In genomic region chr10:80419419-80419818, GRCm38 (mm10) we compare ENCODE assay signal across 11 mouse cellular contexts. TPM values are rescaled to one million over a fixed set of nuclear protein-coding genes. Genes with fewer than 3 reads are reported as not detected.
DNase-seq lines count a peak whose midpoint lies in the region; ATAC-seq and TF ChIP-seq lines count a peak whose summit lies in the region.
"Had no signal": no experiment of that assay in that cellular context is flagged by ENCODE, and none has a peak within 500 bp of the region (broad histone marks: within the 10 kb centered on the region; RNA-seq: fewer than 3 reads in every experiment).

No protein-coding gene starts in this region.

- no peak for ATAC-seq in erythroblast, adult 5-6 weeks (replicated peaks; ENCODE audit: low FRiP score, poor library complexity, severe bottlenecking)
- no peak for ATAC-seq in midbrain, embryonic 13.5 days
- no peak for ATAC-seq in liver, embryonic 14.5 days (ENCODE audit: insufficient read depth)
- no peak for ATAC-seq in lung, postnatal 0 days

- H3K4me1 ChIP-seq in erythroblast, embryonic 14.5 days (ENCODE audit: control insufficient read depth), result peaks cover 96% of the 10 kb centered on the region
- peaks cover 45% of the 10 kb centered on the region for H3K4me1 ChIP-seq in midbrain, embryonic 13.5 days (replicated peaks)
- H3K4me1 ChIP-seq in midbrain, embryonic 10.5 days, result peaks cover 16% of the 10 kb centered on the region
- peaks cover 5% of the 10 kb centered on the region for H3K4me1 ChIP-seq in embryonic facial prominence, embryonic 10.5 days
- peaks cover 60 to 62% of the 10 kb centered on the region in 2 experiments for H3K4me1 ChIP-seq in liver, embryonic 14.5 days (replicated peaks; ENCODE audit: control insufficient read depth in 2 of 2, insufficient read depth in 2 of 2, low read length in 1 of 2)
- no peaks in the 10 kb centered on the region; the same call in 1 of the 2 replicates for H3K4me1 ChIP-seq in lung, postnatal 0 days (ENCODE audit: insufficient read depth, low read depth, low read length)

- 80% methylated on average over 8 of the region's 8 CpGs for WGBS in midbrain, embryonic 13.5 days
- WGBS in midbrain, embryonic 10.5 days, result 96% methylated on average over 8 of the region's 8 CpGs
- WGBS in embryonic facial prominence, embryonic 10.5 days, result 94% methylated on average over 8 of the region's 8 CpGs
- WGBS in liver, embryonic 14.5 days (ENCODE audit: insufficient replicate concordance), result 72% methylated on average over 8 of the region's 8 CpGs
- 68% methylated on average over 8 of the region's 8 CpGs for WGBS in lung, postnatal 0 days

- no peak for TF ChIP-seq EP300 in liver, embryonic 14.5 days (IDR thresholded peaks at IDR 0.05; ENCODE audit: low read depth)
- TF ChIP-seq EP300 in lung, postnatal 0 days (IDR thresholded peaks at IDR 0.05), result no peak

- no peak for DNase-seq in midbrain, embryonic 10.5 days (ENCODE audit: low spot score)
- DNase-seq in embryonic facial prominence, embryonic 10.5 days (ENCODE audit: low spot score), result no peak
- no peak for DNase-seq in liver, embryonic 14.5 days (ENCODE audit: low read depth in 3 of 3, low spot score in 3 of 3)
- DNase-seq in B cell, adult 2 months, result no peak
- no peak for DNase-seq in lung, postnatal 0 days (ENCODE audit: low spot score)
- DNase-seq: heart, adult 11 months; kidney, adult 18-20 months had no signal

- peak overlapping the region; percentile 73 for H3K27ac ChIP-seq in midbrain, embryonic 13.5 days
- no peak overlapping the region for H3K27ac ChIP-seq in midbrain, embryonic 10.5 days (replicated peaks)
- no peak overlapping the region for H3K27ac ChIP-seq in embryonic facial prominence, embryonic 10.5 days (replicated peaks)
- peak overlapping the region; percentile 16 for H3K27ac ChIP-seq in liver, embryonic 14.5 days
- no peak overlapping the region for H3K27ac ChIP-seq in lung, postnatal 0 days (ENCODE audit: low read length)
- H3K27ac ChIP-seq: macrophage had no signal

- H3K36me3 ChIP-seq in erythroblast, embryonic 14.5 days (ENCODE audit: control insufficient read depth), result peaks cover 100% of the 10 kb centered on the region
- H3K36me3 ChIP-seq in midbrain, embryonic 13.5 days, result peaks cover 95% of the 10 kb centered on the region
- peaks cover 100% of the 10 kb centered on the region for H3K36me3 ChIP-seq in midbrain, embryonic 10.5 days
- H3K36me3 ChIP-seq in embryonic facial prominence, embryonic 10.5 days (replicated peaks), result peaks cover 100% of the 10 kb centered on the region
- peaks cover 71% of the 10 kb centered on the region for H3K36me3 ChIP-seq in liver, embryonic 14.5 days (replicated peaks; ENCODE audit: control insufficient read depth, insufficient read depth, low read depth)
- H3K36me3 ChIP-seq in lung, postnatal 0 days (ENCODE audit: insufficient read depth, low read length), result peaks cover 35% of the 10 kb centered on the region; the same call in 1 of the 2 replicates

- H3K4me2 ChIP-seq in midbrain, embryonic 13.5 days (replicated peaks), result no peak overlapping the region
- H3K4me2 ChIP-seq in liver, embryonic 14.5 days (ENCODE audit: low read depth), result peak overlapping the region; percentile 85
- H3K4me2 ChIP-seq in lung, postnatal 0 days (replicated peaks; ENCODE audit: low read depth, low read length), result no peak overlapping the region

- no peaks in the 10 kb centered on the region for H3K9me3 ChIP-seq in erythroblast, embryonic 14.5 days (ENCODE audit: control insufficient read depth, low read length)
- H3K9me3 ChIP-seq in midbrain, embryonic 13.5 days, result no peaks in the 10 kb centered on the region
- no peaks in the 10 kb centered on the region for H3K9me3 ChIP-seq in midbrain, embryonic 10.5 days (replicated peaks)
- H3K9me3 ChIP-seq in embryonic facial prominence, embryonic 10.5 days, result no peaks in the 10 kb centered on the region
- H3K9me3 ChIP-seq in liver, embryonic 14.5 days (ENCODE audit: control insufficient read depth, low read length), result no peaks in the 10 kb centered on the region
- H3K9me3 ChIP-seq in lung, postnatal 0 days (ENCODE audit: low read length), result no peaks in the 10 kb centered on the region

- TF ChIP-seq CTCF in liver, embryonic 14.5 days (IDR thresholded peaks at IDR 0.05; ENCODE audit: low read depth), result no peak
- no peak for TF ChIP-seq CTCF in lung, postnatal 0 days (IDR thresholded peaks at IDR 0.05)

- no peak overlapping the region; the same call in 1 of the 2 replicates for H3K9ac ChIP-seq in midbrain, embryonic 13.5 days (replicated peaks)
- H3K9ac ChIP-seq in liver, embryonic 14.5 days (replicated peaks), result peak overlapping the region; percentile 14; the same call in 1 of the 2 replicates
- no peak overlapping the region for H3K9ac ChIP-seq in lung, postnatal 0 days (replicated peaks; ENCODE audit: low read depth)

- H3K27me3 ChIP-seq in erythroblast, embryonic 14.5 days (ENCODE audit: control insufficient read depth), result no peaks in the 10 kb centered on the region
- H3K27me3 ChIP-seq in midbrain, embryonic 13.5 days, result no peaks in the 10 kb centered on the region
- H3K27me3 ChIP-seq in midbrain, embryonic 10.5 days (ENCODE audit: low read depth, poor library complexity, severe bottlenecking), result no peaks in the 10 kb centered on the region
- H3K27me3 ChIP-seq in embryonic facial prominence, embryonic 10.5 days (replicated peaks; ENCODE audit: low read depth, poor library complexity, severe bottlenecking), result no peaks in the 10 kb centered on the region
- no peaks in the 10 kb centered on the region for H3K27me3 ChIP-seq in liver, embryonic 14.5 days (ENCODE audit: control insufficient read depth, insufficient read depth, low read length)
- no peaks in the 10 kb centered on the region for H3K27me3 ChIP-seq in lung, postnatal 0 days (replicated peaks; ENCODE audit: insufficient read depth, low read length)

- peak overlapping the region; percentile 65 for H3K4me3 ChIP-seq in erythroblast, embryonic 14.5 days (replicated peaks)
- H3K4me3 ChIP-seq in midbrain, embryonic 13.5 days (replicated peaks), result no peak overlapping the region
- H3K4me3 ChIP-seq in midbrain, embryonic 10.5 days, result no peak overlapping the region
- peak overlapping the region; percentile 24; the same call in 1 of the 2 replicates for H3K4me3 ChIP-seq in embryonic facial prominence, embryonic 10.5 days
- 0 out of 4 replicates have a peak overlapping the region, but pooled peaks of 1 of the 2 experiments have one; percentile 9 for H3K4me3 ChIP-seq in liver, embryonic 14.5 days (ENCODE audit: insufficient read depth in 1 of 2, low read depth in 2 of 2, low read length in 2 of 2)
- no peak overlapping the region for H3K4me3 ChIP-seq in lung, postnatal 0 days (ENCODE audit: low read depth, low read length)

RNA-seq across cellular contexts. Expression of gene Uqcr11, which starts 12.8 kb away (rescaled TPM):
- 197 and 289 TPM in 2 replicates for polyA plus RNA-seq in erythroblast, embryonic 14.5 days (2012)
- total RNA-seq in erythroblast, adult 5-6 weeks (2015; ENCODE audit: low replicate concordance), result 38.2 and 42.4 TPM in 2 replicates
- total RNA-seq in erythroblast, adult 5-6 weeks (2017; ENCODE audit: low replicate concordance), result 56.0 and 60.8 TPM in 2 replicates
- polyA plus RNA-seq in midbrain, embryonic 13.5 days (2015; fragmentation: Nextera tagmentation; extraction: Ambion mirVana), result 518 and 572 TPM in 2 replicates
- 610 and 635 TPM in 2 replicates for polyA plus RNA-seq in midbrain, embryonic 10.5 days (2016; fragmentation: Nextera tagmentation; extraction: Ambion mirVana)
- 615 and 629 TPM in 2 replicates for polyA plus RNA-seq in embryonic facial prominence, embryonic 10.5 days (2016; fragmentation: Nextera tagmentation; extraction: Ambion mirVana)
- polyA plus RNA-seq in liver, embryonic 14.5 days (2012; rRNA removed), result 359 and 571 TPM in 2 replicates
- polyA plus RNA-seq in liver, embryonic 14.5 days (2014; fragmentation: Nextera tagmentation; extraction: Ambion mirVana), result 729 and 738 TPM in 2 replicates
- polyA plus RNA-seq in lung, postnatal 0 days (2015; fragmentation: Nextera tagmentation; extraction: Ambion mirVana), result 511 and 651 TPM in 2 replicates

RNA-seq across cellular contexts. Expression of gene Tcf3, which starts 14.0 kb away (rescaled TPM):
- 61.1 and 64.8 TPM in 2 replicates for polyA plus RNA-seq in erythroblast, embryonic 14.5 days (2012)
- total RNA-seq in erythroblast, adult 5-6 weeks (2015; ENCODE audit: low replicate concordance), result 30.7 and 31.1 TPM in 2 replicates
- 27.9 and 39.6 TPM in 2 replicates for total RNA-seq in erythroblast, adult 5-6 weeks (2017; ENCODE audit: low replicate concordance)
- polyA plus RNA-seq in midbrain, embryonic 13.5 days (2015; fragmentation: Nextera tagmentation; extraction: Ambion mirVana), result 67.7 and 82.3 TPM in 2 replicates
- polyA plus RNA-seq in midbrain, embryonic 10.5 days (2016; fragmentation: Nextera tagmentation; extraction: Ambion mirVana), result 190 and 191 TPM in 2 replicates
- polyA plus RNA-seq in embryonic facial prominence, embryonic 10.5 days (2016; fragmentation: Nextera tagmentation; extraction: Ambion mirVana), result 225 and 235 TPM in 2 replicates
- 54.7 and 74.7 TPM in 2 replicates for polyA plus RNA-seq in liver, embryonic 14.5 days (2012; rRNA removed)
- 41.9 and 55.4 TPM in 2 replicates for polyA plus RNA-seq in liver, embryonic 14.5 days (2014; fragmentation: Nextera tagmentation; extraction: Ambion mirVana)
- polyA plus RNA-seq in lung, postnatal 0 days (2015; fragmentation: Nextera tagmentation; extraction: Ambion mirVana), result 34.7 and 36.2 TPM in 2 replicates

RNA-seq across cellular contexts. Expression of gene Mbd3, which starts 20.1 kb away (rescaled TPM):
- polyA plus RNA-seq in erythroblast, embryonic 14.5 days (2012), result 24.1 and 26.2 TPM in 2 replicates
- 11.9 and 38.4 TPM in 2 replicates for total RNA-seq in erythroblast, adult 5-6 weeks (2015; ENCODE audit: low replicate concordance)
- total RNA-seq in erythroblast, adult 5-6 weeks (2017; ENCODE audit: low replicate concordance), result 10.5 and 21.3 TPM in 2 replicates
- 243 and 257 TPM in 2 replicates for polyA plus RNA-seq in midbrain, embryonic 13.5 days (2015; fragmentation: Nextera tagmentation; extraction: Ambion mirVana)
- polyA plus RNA-seq in midbrain, embryonic 10.5 days (2016; fragmentation: Nextera tagmentation; extraction: Ambion mirVana), result 338 and 351 TPM in 2 replicates
- 371 and 377 TPM in 2 replicates for polyA plus RNA-seq in embryonic facial prominence, embryonic 10.5 days (2016; fragmentation: Nextera tagmentation; extraction: Ambion mirVana)
- polyA plus RNA-seq in liver, embryonic 14.5 days (2012; rRNA removed), result 66.7 and 79.5 TPM in 2 replicates
- polyA plus RNA-seq in liver, embryonic 14.5 days (2014; fragmentation: Nextera tagmentation; extraction: Ambion mirVana), result 43.7 and 44.3 TPM in 2 replicates
- 90.6 and 90.7 TPM in 2 replicates for polyA plus RNA-seq in lung, postnatal 0 days (2015; fragmentation: Nextera tagmentation; extraction: Ambion mirVana)

RNA-seq across cellular contexts. Expression of gene Mex3d, which starts 32.0 kb away (rescaled TPM):
- 0.53 and 0.55 TPM in 2 replicates for polyA plus RNA-seq in erythroblast, embryonic 14.5 days (2012)
- 1.5 TPM in 1 of 2 replicates, not detected in the other for total RNA-seq in erythroblast, adult 5-6 weeks (2015; ENCODE audit: low replicate concordance)
- total RNA-seq in erythroblast, adult 5-6 weeks (2017; ENCODE audit: low replicate concordance), result 0.51 and 0.70 TPM in 2 replicates
- 15.9 and 18.6 TPM in 2 replicates for polyA plus RNA-seq in midbrain, embryonic 13.5 days (2015; fragmentation: Nextera tagmentation; extraction: Ambion mirVana)
- 6.3 and 6.4 TPM in 2 replicates for polyA plus RNA-seq in midbrain, embryonic 10.5 days (2016; fragmentation: Nextera tagmentation; extraction: Ambion mirVana)
- 6.4 and 7.1 TPM in 2 replicates for polyA plus RNA-seq in embryonic facial prominence, embryonic 10.5 days (2016; fragmentation: Nextera tagmentation; extraction: Ambion mirVana)
- 3.2 and 3.3 TPM in 2 replicates for polyA plus RNA-seq in liver, embryonic 14.5 days (2012; rRNA removed)
- polyA plus RNA-seq in liver, embryonic 14.5 days (2014; fragmentation: Nextera tagmentation; extraction: Ambion mirVana), result 0.55 and 1.1 TPM in 2 replicates
- 6.0 and 6.3 TPM in 2 replicates for polyA plus RNA-seq in lung, postnatal 0 days (2015; fragmentation: Nextera tagmentation; extraction: Ambion mirVana)

Comparison
In these comparisons a context has a peak if more than half of its experiments do, and no peak if none do; other contexts are left out.
1. H3K27ac ChIP-seq: peak in midbrain, embryonic 13.5 days (single experiment) and liver, embryonic 14.5 days (single experiment); none in midbrain, embryonic 10.5 days (single experiment), embryonic facial prominence, embryonic 10.5 days (single experiment) and lung, postnatal 0 days (single experiment).
2. H3K4me3 ChIP-seq: peak in erythroblast, embryonic 14.5 days (single experiment) and embryonic facial prominence, embryonic 10.5 days (single experiment); none in midbrain, embryonic 13.5 days (single experiment), midbrain, embryonic 10.5 days (single experiment) and lung, postnatal 0 days (single experiment).